Mouse (Mus musculus) G1E (cell line): Measurements from ENCODE around the gene Efcab10.

Source experiments
- CTCF ChIP-seq: IDR thresholded peaks from 2 replicates; pipeline ENCODE4 v1.5.1; 2012; ENCODE audit warnings: low read depth, low read length, inconsistent platforms, mixed read lengths
- GATA1 ChIP-seq: IDR thresholded peaks from 2 replicates; pipeline ENCODE4 v1.6.1; 2012; ENCODE audit warnings: borderline replicate concordance, low read length, inconsistent platforms, mixed read lengths
- POLR2AphosphoS5 ChIP-seq: IDR thresholded peaks from 2 replicates; pipeline ENCODE4 v1.6.1; 2012; ENCODE audit warnings: low read depth, low read length, inconsistent platforms; ENCODE audit not compliant: insufficient replicate concordance
- TAL1 ChIP-seq: conservative IDR thresholded peaks from 2 replicates; pipeline ENCODE4 v1.6.1; 2012; ENCODE audit warnings: low read depth, low read length, inconsistent platforms, mixed read lengths

- TF ChIP-seq CTCF (no peak), POLR2AphosphoS5 (no peak), GATA1 (no peak), TAL1 (no peak)
These were observed 29.5 kb upstream of the Efcab10 start for GRCm38 (mm10) chr12:33365133-33365532.
